Mouse (Mus musculus) liver, adult (tissue): ENCODE measurements around the gene Ube3b.

Experiments used
- GATA4 ChIP-seq: IDR thresholded peaks from 2 replicates; pipeline ENCODE4 v1.6.1; 2014; ENCODE audit warnings: mild to moderate bottlenecking, low read length; ENCODE audit not compliant: insufficient replicate concordance

The Ube3b gene

GRCm38 (mm10) chr5:114456287-114456686 lies 75.9 kb downstream of the Ube3b start:
- no peak for TF ChIP-seq GATA4

DNA sequence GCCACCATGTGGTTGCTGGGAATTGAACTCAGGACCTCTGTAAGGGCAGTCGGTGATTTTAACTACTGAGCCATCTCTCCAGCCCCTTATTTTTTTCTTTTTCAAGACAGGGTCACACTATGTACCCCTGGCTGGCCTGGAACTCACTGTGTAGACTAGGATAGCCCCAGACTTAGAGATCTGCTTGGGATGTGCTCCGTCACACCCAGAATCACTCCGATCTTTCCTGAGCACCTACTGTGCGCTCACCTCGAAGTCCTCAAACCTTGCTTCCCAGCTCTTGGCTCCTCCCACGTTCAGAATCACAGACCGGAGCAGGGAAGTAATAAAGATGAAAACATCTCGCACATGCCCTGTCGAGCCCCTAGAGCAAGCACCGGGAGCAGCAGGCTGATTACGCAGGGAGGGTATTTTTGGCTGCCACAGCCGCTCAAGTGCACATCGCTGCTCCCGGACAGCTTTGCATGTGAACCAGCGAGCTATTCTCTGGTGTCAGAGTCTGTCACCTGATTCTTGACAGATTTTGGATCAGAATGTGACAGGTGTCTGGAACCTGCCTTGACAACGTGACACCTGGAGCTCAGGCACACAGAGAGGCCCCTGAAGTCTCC lies 76.7 kb downstream of the Ube3b start:
- TF ChIP-seq GATA4 = no peak

DNA sequence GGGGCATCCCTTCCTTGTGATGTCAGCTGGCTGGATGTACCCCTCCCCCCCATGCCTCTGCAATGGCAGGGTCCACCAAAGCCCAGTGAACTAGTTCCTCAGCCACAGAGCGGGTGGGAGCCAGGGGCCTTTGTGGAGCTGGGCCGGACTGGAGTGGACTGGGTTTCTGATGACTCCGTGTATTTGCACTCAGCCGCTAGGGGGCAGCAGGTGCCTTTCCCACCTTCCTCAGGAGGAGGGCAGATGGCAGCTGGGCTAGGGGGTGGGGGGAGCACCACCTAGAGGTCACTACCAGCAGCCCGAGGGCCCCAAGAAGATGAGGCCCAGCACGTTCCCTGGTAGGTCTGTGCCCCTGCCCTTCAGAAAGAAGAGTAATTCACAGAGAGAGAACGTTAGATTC lies 80.8 kb downstream of the Ube3b start:
- no peak for TF ChIP-seq GATA4

GRCm38 (mm10) chr5:114462067-114463040 lies 81.9 kb downstream of the Ube3b start:
- no peak for TF ChIP-seq GATA4

DNA sequence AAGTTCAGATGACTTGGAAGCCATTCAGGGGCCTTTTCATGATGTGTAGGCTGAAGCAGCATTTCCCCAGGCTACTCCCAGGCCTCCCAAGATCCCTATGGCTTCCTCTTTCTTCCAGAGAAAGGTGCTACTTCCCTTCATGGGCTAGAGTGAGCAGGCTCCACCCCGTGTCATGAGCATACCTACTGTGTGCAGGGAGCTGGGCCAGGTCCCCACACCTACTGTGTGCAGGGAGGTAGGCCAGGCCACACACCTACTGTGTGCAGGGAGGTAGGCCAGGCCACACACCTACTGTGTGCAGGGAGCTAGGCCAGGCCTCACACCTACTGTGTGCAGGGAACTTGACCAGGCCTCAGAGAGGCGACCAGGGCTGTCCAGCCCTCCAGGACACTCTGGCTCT lies 84.2 kb downstream of the Ube3b start:
- no peak for TF ChIP-seq GATA4

DNA sequence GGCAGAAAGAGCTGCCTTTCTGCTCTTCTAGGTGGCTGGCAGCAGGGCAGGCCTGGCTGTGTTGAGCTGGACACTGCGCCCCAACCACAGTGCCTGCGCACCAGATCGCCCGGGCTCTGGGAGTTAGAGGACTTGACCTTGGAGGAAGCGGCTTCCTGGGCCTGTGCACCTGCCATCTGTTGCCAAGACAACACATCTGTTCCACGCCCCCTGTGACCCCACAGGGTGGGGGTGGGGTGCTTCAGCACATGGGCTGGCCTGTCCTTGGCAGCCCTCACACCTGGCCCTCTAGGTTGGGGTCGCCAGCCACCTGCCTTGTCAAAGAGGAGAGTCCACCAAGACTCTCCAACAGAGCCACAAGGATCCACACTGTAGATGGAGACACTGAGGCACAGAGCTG lies 85.2 kb downstream of the Ube3b start:
- TF ChIP-seq GATA4 = no peak

DNA sequence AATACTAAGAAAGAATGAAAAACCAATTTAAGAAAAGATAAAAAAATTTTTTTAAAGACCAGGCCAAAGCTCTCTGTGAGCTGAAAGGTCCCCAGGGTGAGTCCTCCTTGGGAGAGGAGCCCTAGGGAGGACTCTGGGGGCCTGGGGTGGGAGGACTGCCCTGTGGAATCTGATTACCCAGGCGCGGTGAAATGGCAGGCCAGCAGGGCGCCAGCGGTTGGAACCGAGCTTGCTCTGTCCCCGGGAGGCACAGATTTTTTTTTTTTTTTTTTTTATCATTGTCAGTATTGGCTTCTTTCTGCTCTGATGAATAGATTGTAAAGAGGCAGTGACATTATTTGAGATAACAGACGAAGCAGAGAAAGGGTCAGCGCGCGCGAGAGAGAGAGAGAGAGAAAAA lies 86.6 kb downstream of the Ube3b start:
- no peak for TF ChIP-seq GATA4

GRCm38 (mm10) chr5:114467430-114467829 lies 87.0 kb downstream of the Ube3b start:
- TF ChIP-seq GATA4 = no peak

DNA sequence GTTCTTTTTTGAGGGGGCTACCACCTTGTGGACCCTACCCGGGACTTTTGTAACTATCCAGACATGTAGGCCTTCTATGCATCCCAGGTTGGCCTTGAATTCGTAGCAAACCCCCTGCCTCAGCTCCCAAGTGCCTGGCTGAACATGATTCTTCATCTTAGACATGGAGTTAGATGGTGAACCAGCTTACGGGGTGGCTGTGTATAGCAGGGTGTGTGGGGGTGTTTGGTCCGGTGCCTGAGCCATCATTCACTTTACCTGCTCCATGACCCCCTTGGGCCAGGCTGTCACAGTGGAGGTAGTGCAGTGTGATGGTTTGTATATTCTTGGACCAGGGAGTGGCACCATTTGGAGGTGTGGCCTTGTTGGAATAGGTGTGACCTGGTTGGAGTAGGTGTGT lies 87.6 kb downstream of the Ube3b start:
- TF ChIP-seq GATA4 = no peak

DNA sequence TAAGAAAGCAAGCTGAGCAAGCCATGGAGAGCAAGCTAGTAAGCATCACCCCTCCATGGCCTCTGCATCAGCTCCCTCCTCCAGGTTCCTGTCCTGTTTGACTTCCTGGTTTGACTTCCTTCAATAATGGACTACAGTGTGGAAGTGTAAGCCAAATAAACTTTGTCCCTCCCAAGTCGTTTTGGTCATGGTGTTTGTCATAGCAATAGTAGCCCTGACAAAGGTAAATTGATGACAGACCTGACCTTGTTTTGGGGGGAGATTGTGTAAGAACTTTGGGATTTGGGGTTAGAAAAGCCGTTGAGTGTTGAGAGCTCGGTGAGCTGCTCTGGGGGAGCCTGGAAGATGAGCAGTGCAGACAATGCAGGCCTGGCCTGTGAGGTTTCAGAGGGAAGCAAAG lies 90.0 kb downstream of the Ube3b start:
- TF ChIP-seq GATA4 = no peak
